Mouse (Mus musculus): ENCODE measurements around the gene Dixdc1.

DNA sequence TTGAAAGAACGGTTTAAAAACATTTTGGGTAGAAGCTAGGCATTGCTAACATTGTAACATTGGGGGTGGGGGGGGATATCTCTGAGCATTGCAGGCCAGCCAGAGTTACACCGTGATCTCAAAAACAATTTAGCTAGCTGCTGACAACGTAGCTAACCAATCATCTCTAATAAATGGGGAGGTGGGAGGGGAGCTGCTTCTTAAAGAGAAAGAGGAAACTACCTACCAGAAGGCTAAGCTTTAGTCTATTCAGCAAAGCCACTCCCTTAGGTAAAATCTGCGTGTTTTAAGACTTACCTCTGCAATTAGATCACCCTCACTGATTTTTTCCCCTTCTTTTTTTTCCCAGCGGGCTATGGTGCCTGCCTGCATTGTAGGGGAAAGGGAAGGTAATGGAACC is 80.9 kb downstream of the Dixdc1 start:
- TF ChIP-seq CTCF (conservative IDR thresholded peaks at IDR 0.05; ENCODE audit: low read length): no peak
- no peak for TF ChIP-seq POU5F1 (IDR thresholded peaks at IDR 0.05; ENCODE audit: borderline replicate concordance, low read length)
- TF ChIP-seq NANOG (IDR thresholded peaks at IDR 0.05; ENCODE audit: borderline replicate concordance, low read length): no peak
